Mouse (Mus musculus) left cerebral cortex, adult 18-20 months (tissue): Measurements from ENCODE around the gene Gdf10. TPM values are rescaled to one million over a fixed set of nuclear protein-coding genes. Genes with fewer than 3 reads are reported as not detected.

Experiments used
- DNase-seq, 2 experiments: peaks; one replicate each; pipeline ENCODE4 v3.0.0; 2021 to 2022; ENCODE audit warnings: low spot score in 2 of 2, mixed read lengths in 1 of 2
- total RNA-seq, 2 experiments: library from RNA; stranded (reverse); gene quantifications; 2 replicates each; pipeline ENCODE4 v1.2.3; 2021

The Gdf10 gene
- total RNA-seq, 2 experiments from 2014 or later: 2.1 to 4.0 TPM

GRCm38 (mm10) chr14:33933778-33934317 lies 10.5 kb downstream of the Gdf10 start:
- DNase-seq: peak; percentile 59 to 72

- peak; percentile 76 to 83 for DNase-seq
These were observed 15.7 kb downstream of the Gdf10 start for GRCm38 (mm10) chr14:33939117-33939516.

- no peak for DNase-seq
These were observed 17.4 kb downstream of the Gdf10 start, which contains the start of gene Gdf2 for GRCm38 (mm10) chr14:33940739-33941138. Gene Gdf2, plus strand, starts transcription at chr14:33941039.

DNA sequence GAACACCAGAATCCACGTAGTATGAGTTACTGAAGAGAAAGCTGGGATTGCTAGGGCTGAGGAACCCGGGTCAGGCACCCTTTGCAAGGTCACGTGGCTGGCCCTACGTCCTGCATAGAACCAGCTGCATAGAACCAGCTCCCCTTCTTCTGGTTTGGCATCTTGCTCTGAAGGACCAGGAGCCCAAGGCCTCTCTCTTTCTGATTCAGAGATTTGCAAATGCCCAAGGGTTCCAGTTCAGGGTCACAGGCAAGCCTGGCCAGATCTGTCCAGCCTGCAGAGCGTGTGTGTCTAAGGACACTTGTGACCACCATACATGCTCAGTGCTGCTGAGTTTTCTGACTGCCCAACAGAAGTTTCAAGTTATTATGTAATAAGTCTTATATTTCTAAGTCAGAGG lies 18.8 kb downstream of the Gdf10 start:
- DNase-seq: no peak

DNA sequence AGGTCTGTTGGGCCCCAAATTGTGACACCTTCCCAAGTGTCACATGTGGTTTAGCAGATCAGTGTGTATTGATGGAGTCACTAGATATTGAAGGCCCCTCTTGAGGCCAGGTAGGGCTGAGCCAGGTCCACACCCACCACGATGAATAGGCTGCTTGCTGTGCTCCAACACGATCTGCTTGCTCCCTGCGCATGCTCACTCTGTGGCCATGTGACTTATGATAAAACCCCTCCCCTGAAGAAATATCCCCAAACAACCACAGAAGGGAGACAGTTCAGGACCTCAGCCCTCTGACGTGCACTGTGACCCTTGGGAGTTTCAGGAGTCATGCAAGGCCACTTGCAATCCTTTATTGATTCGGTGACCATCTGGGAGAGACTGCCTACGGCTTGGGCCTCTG lies 22.7 kb downstream of the Gdf10 start:
- no peak for DNase-seq

- DNase-seq: no peak
These were observed 29.0 kb downstream of the Gdf10 start for GRCm38 (mm10) chr14:33952233-33952981.

GRCm38 (mm10) chr14:33953761-33954160 lies 30.4 kb downstream of the Gdf10 start, which contains the start of gene Rbp3:
Gene Rbp3, plus strand, starts transcription at chr14:33954003.
- DNase-seq: no peak

DNA sequence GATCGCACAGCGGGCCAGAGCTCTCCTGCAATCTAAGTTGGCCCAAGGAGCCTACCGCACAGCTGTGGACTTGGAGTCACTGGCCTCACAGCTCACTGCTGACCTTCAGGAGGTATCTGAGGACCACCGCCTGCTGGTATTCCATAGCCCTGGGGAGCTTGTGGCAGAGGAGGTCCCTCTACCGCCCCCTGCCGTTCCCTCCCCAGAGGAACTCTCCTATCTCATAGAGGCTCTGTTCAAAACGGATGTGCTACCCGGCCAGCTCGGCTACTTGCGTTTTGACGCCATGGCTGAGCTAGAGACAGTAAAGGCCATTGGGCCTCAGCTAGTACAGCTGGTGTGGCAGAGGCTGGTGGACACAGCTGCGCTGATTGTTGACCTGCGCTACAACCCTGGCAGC lies 32.7 kb downstream of the Gdf10 start:
- DNase-seq: no peak

GRCm38 (mm10) chr14:33958186-33958585 lies 34.8 kb downstream of the Gdf10 start:
- peak; percentile 28 to 30 for DNase-seq

- no peak for DNase-seq
These were observed 35.5 kb downstream of the Gdf10 start for GRCm38 (mm10) chr14:33958841-33959240.

DNA sequence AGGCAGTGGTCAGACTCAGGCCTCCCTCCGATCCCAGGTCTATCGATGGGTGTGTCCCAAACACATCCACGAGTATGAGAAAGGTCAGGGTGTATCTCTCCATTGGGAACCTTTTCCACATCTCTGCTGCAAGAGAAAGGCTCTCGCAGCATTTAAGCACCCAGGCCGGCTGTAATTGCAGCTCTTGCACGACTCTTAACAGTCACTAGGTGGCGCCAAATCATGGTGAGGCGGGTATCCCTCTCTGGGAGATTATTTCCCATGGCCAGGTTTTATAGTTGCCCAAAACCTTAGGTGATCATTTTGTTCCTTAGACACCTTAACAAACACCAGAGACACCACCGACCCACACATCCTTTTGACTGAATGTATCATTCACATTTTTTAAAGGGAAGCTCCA lies 36.0 kb downstream of the Gdf10 start:
- DNase-seq: peak; percentile 70 to 73

DNA sequence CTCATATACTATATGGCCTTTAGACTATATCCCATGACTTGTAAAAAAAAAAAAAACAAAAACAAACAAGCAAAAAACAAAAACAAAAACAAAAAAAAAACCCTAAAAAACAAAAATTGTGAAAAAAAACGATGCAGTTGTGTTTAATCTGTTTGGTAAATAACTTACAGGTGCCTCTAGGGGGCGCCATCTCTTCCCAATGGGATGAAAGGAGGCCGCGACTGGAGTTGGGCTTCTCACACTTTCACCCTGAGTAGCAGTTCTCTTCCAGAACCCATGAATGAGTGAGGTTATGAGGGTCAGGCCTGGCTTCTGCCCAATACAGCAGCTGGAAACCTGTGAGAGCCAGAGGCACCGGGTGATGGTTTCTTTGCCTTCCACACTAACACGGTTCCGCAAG lies 42.3 kb downstream of the Gdf10 start:
- DNase-seq: no peak

DNA sequence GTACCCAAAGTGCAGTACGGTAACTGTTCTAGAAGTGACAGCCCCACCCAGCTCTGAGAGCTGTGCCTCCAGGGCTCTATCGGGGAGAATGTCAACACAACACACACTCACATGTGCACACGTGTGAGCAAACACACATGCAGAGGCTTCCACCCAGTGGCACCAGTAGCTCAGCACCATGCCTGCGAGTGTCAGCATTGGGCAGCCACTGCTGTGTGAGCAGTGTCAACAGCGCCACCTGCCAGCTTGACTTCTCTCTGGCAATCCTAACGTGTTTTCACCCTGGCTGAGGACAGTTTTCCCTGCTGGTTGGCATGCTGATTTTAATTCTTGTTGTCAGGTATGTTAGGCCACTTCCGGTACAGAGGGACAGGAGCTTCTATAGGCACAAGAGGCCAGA lies 49.3 kb downstream of the Gdf10 start:
- no peak for DNase-seq

DNA sequence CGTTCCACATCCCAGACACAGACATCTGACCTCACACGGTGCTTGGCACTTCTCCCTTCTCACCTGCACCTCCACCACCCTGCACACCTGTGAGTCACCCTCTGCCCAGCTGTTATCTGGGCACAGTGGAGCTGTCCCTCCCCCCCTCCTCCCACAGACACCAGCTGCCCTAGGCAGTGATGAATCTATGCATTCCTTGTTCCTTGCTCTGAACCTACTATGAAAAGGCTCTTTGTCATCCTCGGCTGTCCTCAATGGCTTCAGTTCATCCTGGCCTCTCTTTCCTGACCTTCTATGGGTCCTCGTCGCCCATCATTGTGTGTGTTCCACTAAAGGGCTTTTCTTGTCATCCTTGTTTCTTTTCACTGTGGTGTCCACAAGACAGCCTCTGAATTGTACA lies 51.4 kb downstream of the Gdf10 start:
- DNase-seq: no peak

DNA sequence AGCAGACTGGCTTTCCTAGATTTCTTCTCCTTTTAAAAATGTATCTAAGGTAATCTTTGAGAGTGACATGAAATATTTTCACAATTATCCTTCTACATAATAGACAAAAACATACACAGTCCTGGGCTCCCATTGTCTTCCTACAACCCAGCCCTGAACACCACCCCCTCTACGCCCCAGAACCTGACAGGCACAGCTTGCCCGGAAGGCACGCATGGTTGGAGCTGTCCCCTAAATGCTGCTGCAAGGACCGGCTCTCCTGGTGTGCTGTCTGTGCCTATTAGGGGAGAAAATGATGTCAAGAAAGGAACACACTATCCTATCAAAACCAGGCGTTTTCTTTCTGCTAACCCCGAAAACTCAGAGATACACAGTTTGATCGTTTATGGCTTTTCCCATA lies 54.4 kb downstream of the Gdf10 start:
- no peak for DNase-seq

DNA sequence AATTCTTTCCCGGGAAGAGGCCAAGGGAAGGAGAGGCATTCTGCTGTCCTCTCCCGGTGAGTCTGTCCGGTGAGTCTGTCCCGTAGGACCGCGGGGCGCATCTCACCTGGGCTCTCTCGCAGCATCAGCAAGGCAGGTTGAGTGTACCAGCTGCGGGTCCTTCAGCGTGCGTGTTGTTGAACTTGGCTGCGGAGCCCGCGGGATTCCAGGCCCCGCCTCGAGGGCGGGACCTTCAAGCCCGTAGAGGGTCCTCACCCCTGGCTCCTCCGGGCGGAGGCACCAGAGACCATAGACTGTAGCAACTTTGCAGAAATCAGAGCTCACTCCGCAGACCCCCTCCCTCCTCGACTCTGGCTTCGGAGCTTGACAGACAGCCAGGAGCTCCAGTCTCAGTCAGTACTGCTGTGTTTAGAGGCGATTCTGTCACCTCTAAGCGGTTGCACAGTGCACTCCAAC lies 55.2 kb downstream of the Gdf10 start, which contains the start of gene Zfp488:
Gene Zfp488, minus strand, starts transcription at position 161 of the 456 bp plus-strand sequence.
- no peak for DNase-seq

Other genes starting within 250 kb of the Gdf10 start
- gene Gdf2, start 17.5 kb downstream of the Gdf10 start, total RNA-seq: not detected
- gene Rbp3, start 30.4 kb downstream of the Gdf10 start, total RNA-seq: not detected
- gene Zfp488, start 55.2 kb downstream of the Gdf10 start, total RNA-seq: 1 to 10 TPM; 2.6 to 2.7 TPM
- not detected for gene Gm30083, start 91.6 kb downstream of the Gdf10 start, total RNA-seq
- not detected for gene Gm5460, start 93.2 kb downstream of the Gdf10 start, total RNA-seq
- not detected for gene Antxrl, start 129.1 kb downstream of the Gdf10 start, total RNA-seq
- gene Anxa8, start 162.4 kb downstream of the Gdf10 start, total RNA-seq: 1 to 10 TPM; 1.1 to 1.2 TPM
- gene A630023A22Rik, start 179.2 kb downstream of the Gdf10 start, total RNA-seq: not detected
- not detected for gene Npy4r, start 228.9 kb downstream of the Gdf10 start, total RNA-seq